Mouse (Mus musculus): Measurements from ENCODE around the gene Gadl1.

DNA sequence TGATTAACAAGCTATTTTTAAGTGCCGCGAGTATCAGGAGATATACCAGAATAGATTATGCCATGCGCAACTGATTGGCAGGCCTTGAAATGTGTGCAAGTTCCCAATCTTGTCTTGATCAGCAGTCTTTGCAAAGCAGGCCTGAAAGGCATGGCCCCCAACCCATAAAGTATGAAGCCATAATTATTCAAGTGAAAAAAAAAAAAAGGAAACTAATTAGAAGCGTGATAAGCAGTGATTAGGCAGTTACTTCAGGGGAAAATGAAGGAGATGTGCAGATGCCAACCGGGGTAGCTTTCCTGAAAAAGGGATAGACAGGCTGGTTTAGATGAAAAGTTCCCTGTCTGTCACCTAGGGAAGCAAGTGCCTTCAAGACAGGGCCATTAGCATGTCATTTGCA lies 174.0 kb downstream of the Gadl1 start:
- TF ChIP-seq CTCF (IDR thresholded peaks at IDR 0.05; ENCODE audit: insufficient read depth, low read depth, low read length) (no peak), POLR2A (IDR thresholded peaks at IDR 0.05; ENCODE audit: insufficient read depth, low read depth, low read length) (no peak)
